Mouse (Mus musculus) natural killer cell, adult 2 months (primary cell): ENCODE measurements around the gene Sptbn4.

Experiments
- DNase-seq, 2 experiments: peaks; one replicate each; pipeline ENCODE4 v3.0.0; 2022; ENCODE audit warnings: low spot score in 2 of 2

Gene Sptbn4

DNA sequence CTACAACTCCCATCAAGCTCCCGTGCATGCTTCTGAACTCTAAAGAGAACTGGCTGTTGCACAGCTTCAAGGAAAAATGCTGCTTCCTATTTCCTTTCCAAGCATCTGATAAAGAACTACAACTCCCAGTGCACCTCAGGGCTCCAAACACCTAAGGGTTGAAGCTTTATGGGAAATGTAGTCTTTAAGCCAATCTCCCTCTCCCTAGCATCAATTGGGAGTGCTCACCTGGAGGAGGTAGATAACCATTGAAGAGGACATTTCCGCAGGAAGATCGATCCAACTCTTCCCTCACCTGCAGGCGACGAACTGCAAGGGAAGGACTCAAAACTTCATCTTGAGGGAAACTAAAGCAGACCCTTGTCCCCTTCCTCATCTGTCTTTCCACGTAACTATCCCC, 93.3 kb downstream of the Sptbn4 start:
- no peak for DNase-seq

DNA sequence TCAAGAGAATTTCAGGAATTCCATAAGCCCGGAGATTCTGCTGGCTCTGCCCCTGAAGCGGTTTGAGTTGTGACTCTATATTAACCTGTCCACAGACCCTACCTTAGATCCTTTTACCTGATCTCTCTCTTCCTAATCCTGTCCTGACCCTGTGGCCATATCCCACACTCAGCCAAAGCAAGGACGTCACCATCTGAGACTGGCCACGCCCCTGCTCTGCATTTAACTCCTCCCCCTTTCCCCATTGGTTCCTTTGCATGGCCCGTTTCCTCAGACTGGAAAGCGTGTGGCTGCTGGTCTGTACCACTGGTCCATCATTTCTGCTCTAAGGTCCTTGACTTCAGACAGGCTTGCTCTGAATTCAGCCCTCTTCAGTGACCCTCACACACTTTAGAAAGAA, 102.0 kb downstream of the Sptbn4 start:
- DNase-seq = no peak

DNA sequence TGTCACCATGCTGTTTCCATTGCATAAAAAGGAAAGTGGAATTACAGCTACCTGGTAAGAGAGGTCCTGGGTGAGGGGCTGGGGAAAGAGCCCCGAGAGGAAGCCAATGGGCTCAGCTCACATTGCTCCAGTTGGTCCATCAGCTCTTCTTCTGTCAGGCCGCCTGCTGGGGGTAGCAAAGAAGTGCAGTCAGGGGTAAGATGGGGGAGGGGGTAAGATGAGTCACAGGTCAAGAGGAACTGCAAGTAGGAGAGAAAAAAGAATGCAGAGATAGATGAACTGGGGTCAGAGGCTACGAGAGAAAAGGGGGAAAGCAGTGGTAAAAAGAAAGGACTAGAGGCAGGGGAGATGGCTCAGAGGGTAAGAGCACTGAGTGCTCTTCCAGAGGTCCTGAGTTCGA, 104.9 kb downstream of the Sptbn4 start:
- DNase-seq = peak in 1 of 2 experiments; percentile 45

DNA sequence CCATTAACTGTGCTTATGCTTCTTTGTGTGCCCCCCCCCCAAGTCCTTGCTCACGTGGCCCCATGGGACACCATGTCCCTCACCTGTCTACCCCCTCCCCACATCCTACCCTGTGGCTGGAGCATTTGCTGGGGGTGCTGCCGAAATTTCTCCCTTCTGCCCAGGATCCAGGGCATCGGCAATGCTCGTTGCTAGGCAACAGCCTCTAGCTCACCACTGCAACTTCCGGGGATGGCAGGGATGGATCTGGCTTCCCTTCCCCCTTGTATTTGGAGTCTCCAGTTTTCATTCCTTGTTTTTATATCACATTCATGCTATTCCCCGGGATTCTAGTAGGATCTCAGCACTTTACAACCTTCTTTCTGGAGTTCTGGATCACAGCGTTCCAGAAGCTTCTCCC, 108.0 kb downstream of the Sptbn4 start:
- DNase-seq = no peak

DNA sequence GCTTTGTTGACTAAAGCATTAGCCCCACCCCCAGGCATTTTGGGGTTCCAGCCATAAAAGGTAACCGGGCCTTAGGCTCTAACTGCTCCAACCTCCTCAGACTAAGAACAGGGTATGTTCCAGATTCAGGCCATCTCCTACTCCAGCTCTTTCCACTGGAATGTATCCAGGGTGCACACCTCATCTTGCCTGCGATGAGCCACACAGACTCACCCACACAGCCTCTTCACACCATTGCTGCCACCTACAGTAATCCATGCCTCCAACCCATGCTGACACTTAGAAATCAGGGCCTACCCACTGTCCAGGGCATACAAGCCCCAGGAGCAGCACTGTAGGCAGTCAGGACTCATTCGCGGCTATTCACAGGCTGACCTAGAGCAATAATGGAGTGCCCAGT, 108.4 kb downstream of the Sptbn4 start:
- no peak for DNase-seq

DNA sequence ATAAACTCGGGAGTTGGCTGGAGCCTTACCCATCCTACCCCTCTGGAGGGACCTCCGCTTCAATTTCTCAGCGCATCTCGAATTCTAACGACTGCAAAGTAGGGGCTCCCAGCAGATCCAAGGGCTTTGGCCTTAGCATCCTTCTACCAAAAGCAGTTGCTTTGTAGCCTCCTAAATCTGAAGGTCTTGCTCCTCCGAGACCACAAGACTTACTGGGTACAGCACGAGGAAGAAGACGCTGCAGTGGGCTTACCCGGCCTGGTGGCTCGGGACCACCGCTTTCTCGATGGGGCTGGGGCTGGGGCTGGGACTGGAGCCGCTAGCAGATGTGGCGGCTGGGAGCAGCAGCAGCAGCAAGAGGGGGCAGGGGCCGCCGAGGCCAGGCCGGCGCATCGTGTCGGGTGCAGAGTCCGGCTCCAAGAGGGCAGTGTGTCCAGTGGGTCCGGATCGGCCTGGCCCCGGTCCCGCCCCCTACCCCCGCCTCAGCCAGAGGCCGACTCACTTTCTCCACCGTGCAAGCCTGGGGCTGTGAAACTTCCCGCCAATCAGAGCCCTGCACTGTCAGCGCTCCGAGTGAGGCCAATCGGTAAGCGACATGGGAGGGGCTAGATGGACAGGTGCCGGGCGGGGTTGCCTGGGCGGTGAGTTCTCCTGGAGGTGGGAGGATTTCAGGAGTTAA, 110.2 kb downstream of the Sptbn4 start, which contains the start of gene Ltbp4:
TSS of gene Ltbp4 (minus strand) at position 518 of the 679 bp plus-strand sequence.
- DNase-seq = no peak

DNA sequence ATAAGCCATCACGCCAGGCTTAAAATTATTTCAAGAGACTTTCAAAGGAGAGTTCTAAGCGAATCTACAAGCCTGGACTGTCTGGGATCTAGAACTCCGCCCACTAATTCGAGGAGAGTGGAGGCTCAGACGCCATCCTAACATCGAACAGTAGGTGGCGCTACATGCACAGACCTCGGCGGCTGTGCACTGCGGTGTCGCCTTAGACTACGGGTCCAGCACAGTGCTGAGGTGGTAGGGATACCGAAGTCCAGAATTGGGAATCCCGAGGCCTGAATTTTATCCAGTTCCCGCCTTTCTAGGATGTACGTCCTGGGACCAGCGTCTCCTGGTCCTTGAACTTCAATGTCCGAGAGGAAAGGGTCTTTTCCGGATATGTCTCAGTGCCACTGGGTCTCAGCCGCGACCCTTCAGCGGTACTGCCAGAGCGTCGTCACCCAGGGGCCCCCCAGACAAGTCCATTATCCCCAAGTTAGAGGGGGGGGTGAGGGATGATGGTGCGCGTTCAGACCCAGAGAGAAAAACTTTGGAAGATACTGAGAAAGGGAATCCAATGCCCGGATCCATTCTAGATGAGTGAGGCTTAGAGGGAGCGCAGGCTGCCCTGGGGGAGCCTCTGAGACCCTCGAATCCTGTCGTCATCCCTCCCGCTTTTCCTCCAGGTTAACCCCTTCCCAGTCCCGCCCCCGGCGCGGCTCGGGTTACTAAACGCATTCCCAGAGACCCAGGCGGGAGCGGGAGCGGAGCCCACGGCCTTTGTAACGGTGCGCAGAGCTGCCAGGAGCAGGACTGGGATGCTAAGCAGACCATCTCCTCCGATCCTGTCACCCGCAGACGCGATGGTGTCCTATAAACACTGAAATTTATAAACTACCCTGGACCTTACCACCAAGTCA, 111.3 kb downstream of the Sptbn4 start:
- peak; percentile 78 to 84 for DNase-seq

DNA sequence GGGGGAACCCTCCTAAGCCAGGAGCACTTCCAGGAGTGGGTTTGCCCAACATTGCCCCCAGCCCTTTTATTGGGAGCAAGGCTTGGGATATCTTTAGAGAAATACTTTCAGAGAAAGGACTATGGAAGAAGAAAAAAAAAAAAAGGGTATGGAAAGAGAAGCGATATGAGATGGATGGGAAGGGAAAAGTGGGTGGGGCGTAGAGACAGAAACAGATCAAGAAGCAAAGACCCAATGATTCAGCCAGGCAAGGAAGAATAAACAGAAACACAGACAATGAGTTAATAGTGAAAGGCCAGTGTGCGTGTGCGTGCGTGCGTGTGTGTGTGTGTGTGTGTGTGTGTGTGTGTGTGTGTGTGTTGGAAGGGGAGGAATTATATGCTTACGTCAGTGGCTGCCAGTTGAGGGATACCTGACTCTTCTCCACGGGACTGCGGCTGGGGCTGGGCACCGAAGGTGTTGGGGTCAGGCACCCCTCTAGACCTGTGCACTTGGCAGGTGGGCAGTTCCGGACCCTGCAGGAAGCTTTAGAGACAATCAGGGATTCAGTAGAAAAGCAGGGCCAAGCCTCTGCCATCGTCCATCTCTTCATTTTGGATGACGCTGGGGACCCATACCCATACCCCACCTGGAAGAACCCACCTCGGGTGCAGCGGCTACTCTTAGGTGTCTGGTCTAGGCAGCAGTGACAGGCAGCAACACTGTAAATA, 112.3 kb downstream of the Sptbn4 start:
- DNase-seq = no peak

DNA sequence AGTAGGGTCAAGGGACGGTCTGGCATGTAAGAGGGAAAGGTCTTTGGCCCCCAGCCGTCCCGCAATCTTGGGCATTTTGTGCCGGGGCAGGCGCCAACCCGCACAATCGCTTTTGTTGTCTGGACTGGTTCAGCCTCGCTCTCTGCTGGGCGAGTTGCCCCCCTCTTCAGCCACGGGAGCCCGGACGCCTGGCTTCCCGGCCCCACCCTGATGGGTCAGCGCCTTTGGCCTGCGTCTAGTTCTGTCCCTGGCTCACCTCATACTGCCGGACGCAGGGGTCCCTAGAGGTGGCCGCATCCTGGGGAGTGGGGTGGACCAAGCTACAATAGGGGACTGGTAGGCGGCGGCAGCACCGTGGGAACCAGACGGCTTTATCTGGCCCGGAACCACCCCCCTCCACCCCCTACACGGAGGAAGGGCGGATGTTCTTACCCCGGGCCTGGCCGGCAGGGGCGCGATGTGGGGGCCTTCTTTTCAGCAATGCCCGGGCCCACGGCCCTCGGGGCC, 113.0 kb downstream of the Sptbn4 start:
- DNase-seq = no peak

DNA sequence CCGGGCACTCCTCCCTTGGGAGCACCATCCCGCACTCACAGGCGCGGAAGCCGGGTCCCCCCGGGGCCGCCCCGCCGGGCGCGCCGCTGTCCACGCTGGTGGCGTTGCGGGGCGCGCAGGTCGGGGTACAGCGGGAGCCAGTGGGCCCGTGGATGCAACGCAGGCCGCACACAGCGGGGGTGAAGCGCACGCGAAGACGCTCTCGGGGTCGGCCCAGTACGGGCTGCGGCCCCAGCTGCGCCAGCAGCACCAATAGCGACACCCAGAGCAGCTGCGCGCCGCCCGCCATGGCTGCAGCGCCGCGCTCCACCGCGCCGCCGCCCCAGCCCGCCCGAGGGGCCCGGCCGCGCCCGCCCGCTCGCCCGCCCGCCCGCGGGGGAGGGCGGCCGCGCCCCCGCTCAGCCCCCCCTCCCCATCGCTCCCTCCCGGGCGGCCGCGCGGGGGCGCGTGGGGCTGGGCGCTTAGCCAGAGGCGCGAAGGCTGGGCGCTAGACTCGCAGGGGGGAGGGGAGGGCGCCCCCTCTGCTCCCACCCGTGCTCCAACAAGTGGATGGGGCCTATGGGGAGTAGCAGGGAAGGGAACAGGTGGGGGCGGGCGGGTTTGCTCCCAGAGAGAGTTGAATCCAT, 114.1 kb downstream of the Sptbn4 start:
- DNase-seq = no peak

DNA sequence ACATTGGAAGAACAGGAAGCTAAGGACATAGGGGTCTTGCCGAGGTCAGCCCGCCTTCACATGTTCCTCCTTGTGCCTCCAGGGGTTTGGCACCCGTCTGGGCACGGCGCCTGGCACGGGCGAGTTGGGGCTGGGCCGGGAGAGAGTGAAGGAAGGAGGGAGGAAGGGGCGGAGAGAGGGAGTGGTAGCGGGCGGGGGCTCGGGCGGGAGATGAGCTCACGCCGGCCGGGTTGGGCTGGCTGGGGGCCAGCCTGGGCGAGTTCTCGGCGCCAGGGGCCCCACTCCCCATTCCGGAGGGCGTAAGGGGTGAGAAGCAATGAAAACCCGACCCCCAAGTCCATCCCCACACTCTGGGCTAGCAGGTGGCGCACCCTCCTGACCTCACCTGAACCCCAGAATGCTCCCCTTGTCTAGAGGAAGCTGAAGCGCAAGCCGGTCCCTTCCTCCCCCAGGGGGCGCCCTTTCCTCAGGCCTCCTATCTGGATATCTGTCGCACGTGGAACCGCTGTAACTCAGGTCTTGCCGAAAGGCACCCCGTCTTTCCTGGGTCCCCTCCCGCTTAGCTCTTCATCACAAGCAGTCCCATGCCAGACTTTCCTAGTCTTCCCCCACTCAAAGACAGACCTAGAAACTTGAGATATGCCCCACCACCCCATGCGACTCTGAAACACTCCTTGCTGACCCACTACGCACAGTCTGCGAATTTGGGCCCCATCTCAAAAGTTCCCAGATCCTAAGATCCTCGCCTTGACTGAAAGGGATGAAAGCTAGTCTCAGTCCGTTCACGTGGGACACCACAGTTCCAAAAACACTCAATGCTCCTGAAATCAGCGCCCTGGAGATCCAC, 114.9 kb downstream of the Sptbn4 start:
- DNase-seq = peak; percentile 73 to 88

DNA sequence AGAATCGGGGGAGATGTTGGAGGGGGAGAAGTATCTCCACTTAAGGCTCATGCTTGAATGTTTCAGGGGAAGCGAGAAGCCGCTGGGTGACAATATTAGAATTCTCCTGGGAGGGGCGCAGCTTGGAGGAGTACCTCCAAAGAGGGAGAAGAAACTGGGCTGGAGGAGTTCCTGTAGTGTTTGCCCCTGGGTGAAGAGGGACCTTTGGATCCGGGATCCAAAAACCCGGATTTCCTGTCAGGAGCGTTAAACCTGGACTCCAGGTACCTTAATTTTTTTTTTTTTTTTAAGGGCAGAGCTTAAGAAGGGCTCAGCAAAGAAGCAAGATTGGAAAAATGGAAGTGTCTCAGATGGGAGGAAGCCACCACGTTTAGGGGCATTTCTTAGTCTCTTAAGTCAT, 115.6 kb downstream of the Sptbn4 start:
- no peak for DNase-seq

DNA sequence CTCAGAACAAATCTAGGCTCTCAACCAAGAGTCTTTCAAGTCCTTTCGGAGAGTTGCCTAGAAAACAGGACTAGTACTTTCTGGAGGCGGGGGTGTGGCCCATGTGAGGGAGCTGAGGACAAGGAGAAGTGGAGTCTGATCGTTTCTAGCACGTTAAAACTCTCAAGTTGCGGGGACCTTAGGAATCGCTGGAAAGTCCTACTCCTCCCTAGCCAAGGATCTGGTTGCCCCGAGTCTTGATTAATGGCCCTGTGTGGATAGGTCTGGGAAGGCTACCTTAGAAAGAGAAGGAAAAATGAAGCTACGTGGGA, 116.0 kb downstream of the Sptbn4 start:
- DNase-seq = no peak

DNA sequence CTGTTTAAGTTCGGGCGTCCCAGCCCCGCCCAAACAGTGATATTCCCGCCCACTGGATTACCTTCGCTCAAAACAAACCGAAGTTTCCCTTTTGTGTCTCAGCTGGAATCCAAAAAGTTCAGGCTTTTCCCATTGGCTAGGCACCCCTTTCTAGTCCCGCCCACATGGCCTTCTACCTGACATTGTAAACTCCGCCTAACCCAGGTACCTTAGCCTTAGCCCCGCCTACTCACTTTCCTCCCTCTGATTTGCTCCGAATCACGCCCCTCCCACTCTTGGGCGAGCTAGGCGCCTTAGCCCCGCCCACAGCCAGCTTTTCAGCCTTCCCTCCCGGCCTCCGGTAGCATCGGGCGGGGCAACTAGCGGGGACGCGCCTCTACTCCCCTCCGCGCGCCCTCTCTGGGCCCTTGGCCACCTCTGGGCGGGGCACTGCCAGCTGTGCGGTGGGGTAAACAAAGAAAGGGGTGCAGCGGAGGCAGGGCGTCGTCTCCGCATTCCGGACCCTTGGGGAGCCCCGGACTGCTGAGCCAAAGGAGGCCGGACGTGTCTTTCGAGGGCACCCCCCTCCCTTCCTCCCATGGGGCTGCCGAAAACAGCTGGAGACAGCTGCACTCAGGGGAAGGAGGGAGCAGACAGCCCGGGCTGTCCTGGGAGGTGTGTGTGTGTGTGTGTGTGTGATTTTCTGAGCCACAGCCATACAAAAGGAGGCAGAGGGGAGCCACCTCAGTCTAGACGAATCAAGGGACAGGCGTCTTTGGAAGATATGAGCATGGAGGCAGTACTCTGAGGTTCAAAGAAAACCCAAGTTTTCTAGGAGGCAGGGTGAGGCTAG, 116.6 kb downstream of the Sptbn4 start:
- peak; percentile 75 to 86 for DNase-seq

DNA sequence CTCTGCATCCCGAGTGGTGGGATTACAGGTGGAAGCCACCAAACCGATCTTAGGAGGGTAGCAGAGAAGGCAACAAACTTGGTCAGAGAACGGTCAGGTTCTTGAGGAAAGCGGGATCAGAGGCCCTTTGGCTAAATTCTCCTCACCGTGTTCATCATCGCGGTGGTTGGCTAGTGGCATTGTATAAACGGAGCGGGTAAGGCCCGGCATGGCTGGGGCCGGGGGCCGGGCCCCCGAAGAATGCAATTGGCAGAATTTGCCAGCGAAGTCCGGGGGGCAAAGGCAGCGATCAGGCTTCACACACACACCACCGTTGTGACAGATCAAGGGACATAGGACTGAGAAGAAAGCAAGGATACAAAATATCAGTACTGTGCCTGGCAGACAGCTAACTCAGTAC, 117.5 kb downstream of the Sptbn4 start:
- DNase-seq = no peak

DNA sequence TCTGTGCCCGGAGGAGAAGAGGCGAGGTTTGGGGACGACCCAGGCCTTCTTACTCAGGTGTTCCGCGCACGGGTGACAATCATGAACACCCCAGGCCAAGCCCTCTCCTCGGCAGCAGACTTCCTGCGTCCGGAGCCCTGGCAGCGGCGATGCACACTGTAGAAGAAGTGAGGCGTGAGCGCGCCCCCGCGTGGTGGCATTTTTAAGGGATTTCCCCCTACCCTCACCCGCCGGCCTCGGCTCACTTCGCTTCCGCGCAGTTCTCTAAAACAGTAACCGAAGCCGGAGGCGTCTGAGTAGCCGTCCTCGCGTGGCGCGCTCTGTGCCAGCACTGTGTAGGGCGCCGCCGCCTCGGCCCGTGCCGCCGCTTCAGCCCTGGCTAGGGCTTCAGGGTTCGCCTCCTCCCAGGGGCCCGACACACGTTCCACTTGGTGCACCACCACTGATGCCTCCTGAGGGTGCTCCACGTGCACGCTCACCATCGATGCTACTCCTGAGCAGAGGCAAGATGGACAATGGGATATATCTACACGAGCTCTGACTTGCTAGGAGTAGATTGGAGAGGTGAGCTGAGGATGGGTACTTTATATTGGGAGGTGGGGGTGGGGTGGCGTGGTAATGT, 118.0 kb downstream of the Sptbn4 start:
- DNase-seq = peak; percentile 82 to 91

DNA sequence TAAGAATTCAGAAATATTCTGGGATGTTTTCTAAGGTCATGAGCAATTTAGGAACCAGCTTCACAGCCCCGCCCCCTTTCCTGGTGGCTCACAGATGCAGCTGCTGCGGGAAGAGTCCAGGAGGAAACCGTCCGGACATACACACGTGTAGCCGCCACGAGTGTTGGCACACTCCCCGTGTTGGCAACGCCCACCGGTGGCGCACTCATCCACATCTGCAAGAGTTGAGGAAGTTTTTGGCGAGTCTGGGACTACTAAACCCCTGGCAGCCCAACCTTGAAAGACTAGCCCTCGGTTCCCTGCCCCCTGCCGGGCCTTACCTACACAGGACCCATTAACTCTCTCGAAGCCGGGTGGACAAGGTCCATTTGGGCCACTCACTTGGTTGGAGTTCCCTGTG, 118.8 kb downstream of the Sptbn4 start:
- DNase-seq = no peak

DNA sequence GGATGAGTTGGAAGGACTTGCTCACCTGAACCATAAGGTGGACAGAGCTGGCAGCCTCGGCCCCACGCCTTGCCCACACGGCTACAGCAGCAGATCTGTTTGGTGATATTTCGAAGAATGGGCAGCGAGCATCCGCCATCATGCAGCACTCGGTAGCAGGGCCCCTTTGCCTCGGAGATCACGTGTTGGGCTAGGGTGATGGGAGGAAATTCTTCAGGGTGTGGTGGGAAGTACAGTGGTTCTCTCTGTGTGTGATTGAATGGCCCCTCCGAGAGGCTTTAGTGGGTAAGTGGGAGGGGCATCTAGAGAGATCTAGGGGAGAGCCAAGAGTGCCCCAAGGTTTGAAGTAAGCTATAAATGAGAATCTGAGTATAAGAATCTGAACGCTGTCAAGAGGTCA, 119.3 kb downstream of the Sptbn4 start:
- DNase-seq = no peak

DNA sequence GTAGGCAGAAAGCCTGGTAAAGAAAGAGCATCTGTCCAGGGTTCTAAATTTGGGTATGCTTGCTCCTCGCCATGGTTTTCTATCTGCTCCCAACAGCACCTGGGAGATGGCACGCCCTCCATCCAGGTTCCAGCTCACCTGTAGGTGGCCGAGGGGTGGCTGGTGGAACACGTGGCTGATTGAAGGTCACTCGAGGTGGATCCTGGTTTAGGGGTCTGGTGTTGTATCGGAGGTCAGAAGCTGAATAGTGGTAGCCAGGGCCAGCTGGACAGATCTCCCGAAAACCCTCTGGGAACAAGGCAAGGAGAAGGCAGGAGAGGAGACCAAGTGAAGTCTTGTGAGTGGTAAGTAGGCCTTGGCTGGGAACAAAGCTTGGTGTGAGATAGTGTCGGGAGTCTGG, 120.0 kb downstream of the Sptbn4 start:
- no peak for DNase-seq
